Mouse (Mus musculus): ENCODE measurements at regions not wholly inside any gene's neighbourhood (a gene's known extent, or its start where the extent isn't known, plus 50 kb on each side); places are given as distances from the start of the nearest gene placed in this dataset.

- no peak for DNase-seq (ENCODE audit: low read depth, low spot score)
- in situ Hi-C loops (cut with MboI; ENCODE audit: low pct_unique_long_range_greater_than_20kb) = no loop called here
- CTCF ChIA-PET = no interaction called here
- H3K27me3 ChIP-seq = no peaks in the 10 kb centered on the region
- no peak for TF ChIP-seq CTCF (IDR thresholded peaks at IDR 0.05)
- ATAC-seq = no peak
- POLR2A ChIA-PET = no interaction called here
Observed at GRCm38 (mm10) chr3:43155643-43156042, 1413.2 kb downstream of the D3Ertd751e start.

- H3K27me3 ChIP-seq = no peaks in the 10 kb centered on the region
- no peak for DNase-seq (ENCODE audit: low read depth, low spot score)
- in situ Hi-C loops (cut with MboI; ENCODE audit: low pct_unique_long_range_greater_than_20kb) = no loop called here
- ChIA-PET CTCF (no interaction called here), POLR2A (no interaction called here)
- TF ChIP-seq CTCF (IDR thresholded peaks at IDR 0.05) = no peak
- no peak for ATAC-seq
Observed at GRCm38 (mm10) chr3:43160530-43160929, 1418.1 kb downstream of the D3Ertd751e start.

- POLR2A ChIA-PET = no interaction called here
- no peak for TF ChIP-seq CTCF (IDR thresholded peaks at IDR 0.05)
- DNase-seq (ENCODE audit: low read depth, low spot score) (no peak), ATAC-seq (no peak)
- in situ Hi-C loops (cut with MboI; ENCODE audit: low pct_unique_long_range_greater_than_20kb) = no loop called here
- CTCF ChIA-PET = interaction anchor here (2.2 kb wide), 2 partner anchors 11 to 17 kb away, joined by 6 to 8 read pairs; no protein-coding TSS in a partner anchor
- H3K27me3 ChIP-seq = no peaks in the 10 kb centered on the region
Observed at GRCm38 (mm10) chr3:43182785-43183184, 1440.4 kb downstream of the D3Ertd751e start.

- no peak for TF ChIP-seq CTCF (IDR thresholded peaks at IDR 0.05)
- CTCF ChIA-PET = no interaction called here
- in situ Hi-C loops (cut with MboI; ENCODE audit: low pct_unique_long_range_greater_than_20kb) = no loop called here
- no peaks in the 10 kb centered on the region for H3K27me3 ChIP-seq
- POLR2A ChIA-PET = no interaction called here
- no peak for ATAC-seq
- DNase-seq (ENCODE audit: low read depth, low spot score) = no peak
Observed at GRCm38 (mm10) chr3:43199891-43200290, 1457.5 kb downstream of the D3Ertd751e start.

GRCm38 (mm10) chr3:43209646-43210045, 1467.2 kb downstream of the D3Ertd751e start:
- CTCF ChIA-PET = no interaction called here
- TF ChIP-seq CTCF (IDR thresholded peaks at IDR 0.05) = no peak
- POLR2A ChIA-PET = no interaction called here
- ATAC-seq = no peak
- H3K27me3 ChIP-seq = peaks cover 3% of the 10 kb centered on the region
- in situ Hi-C loops (cut with MboI; ENCODE audit: low pct_unique_long_range_greater_than_20kb) = no loop called here
- no peak for DNase-seq (ENCODE audit: low read depth, low spot score)

- H3K27me3 ChIP-seq = no peaks in the 10 kb centered on the region
- in situ Hi-C loops (cut with MboI; ENCODE audit: low pct_unique_long_range_greater_than_20kb) = no loop called here
- TF ChIP-seq CTCF (IDR thresholded peaks at IDR 0.05) = no peak
- ChIA-PET POLR2A (no interaction called here), CTCF (no interaction called here)
- ATAC-seq = no peak
- DNase-seq (ENCODE audit: low read depth, low spot score) = no peak
Observed at GRCm38 (mm10) chr3:43218726-43219125, 1476.3 kb downstream of the D3Ertd751e start.

- ChIA-PET CTCF (no interaction called here), POLR2A (no interaction called here)
- H3K27me3 ChIP-seq = no peaks in the 10 kb centered on the region
- TF ChIP-seq CTCF (IDR thresholded peaks at IDR 0.05) = no peak
- DNase-seq (ENCODE audit: low read depth, low spot score) = no peak
- ATAC-seq = no peak
- in situ Hi-C loops (cut with MboI; ENCODE audit: low pct_unique_long_range_greater_than_20kb) = no loop called here
Observed at GRCm38 (mm10) chr3:43246639-43247038, 1504.2 kb downstream of the D3Ertd751e start.
